Mouse (Mus musculus) neural tube, embryonic 14.5 days (tissue): Measurements from ENCODE around the gene Olfr1477. TPM values are rescaled to one million over a fixed set of nuclear protein-coding genes. Genes with fewer than 3 reads are reported as not detected.
"Not testable (repeated sequence)": the region's sequence is repeated elsewhere in the genome, so short reads cannot be mapped to it uniquely, and the experiment has no call there.

Source experiments
- ATAC-seq: fragments of 200-750 bp; cut with Nextera tagmentation; 2 replicates; pipeline ENCODE4 v1.8.0; 2017; ENCODE audit warnings: low read depth, mild to moderate bottlenecking, moderate TSS enrichment, moderate library complexity
- H3K27ac ChIP-seq: fragments of 300-500 bp; sonication (generic); 2 replicates; pipeline ENCODE4 v1.5.1; 2014; ENCODE audit warnings: low read depth, mild to moderate bottlenecking, control low read depth, low read length, moderate library complexity, mixed read lengths
- H3K27me3 ChIP-seq: fragments of 300-500 bp; sonication (generic); 2 replicates; pipeline ENCODE4 v1.6.1; 2014; ENCODE audit warnings: low read length; ENCODE audit not compliant: control insufficient read depth, insufficient read depth
- H3K36me3 ChIP-seq: fragments of 300-500 bp; sonication (generic); 2 replicates; pipeline ENCODE4 v1.6.1; 2014; ENCODE audit warnings: low read length, mixed read lengths; ENCODE audit not compliant: control insufficient read depth, insufficient read depth
- H3K4me1 ChIP-seq: fragments of 300-500 bp; sonication (generic); 2 replicates; pipeline ENCODE4 v1.6.1; 2014; ENCODE audit warnings: low read length; ENCODE audit not compliant: control insufficient read depth, insufficient read depth
- H3K4me2 ChIP-seq: fragments of 300-500 bp; sonication (generic); 2 replicates; pipeline ENCODE4 v1.6.1; 2014; ENCODE audit warnings: mild to moderate bottlenecking, low read depth, low read length, control low read depth
- H3K4me3 ChIP-seq: fragments of 300-500 bp; sonication (generic); 2 replicates; pipeline ENCODE4 v1.5.1; 2014; ENCODE audit warnings: low read depth, low read length, control low read depth, mixed read lengths
- H3K9ac ChIP-seq: fragments of 300-500 bp; sonication (generic); replicated peaks from 2 replicates; pipeline ENCODE4 v1.6.1; 2014; ENCODE audit warnings: low read depth, mild to moderate bottlenecking, control low read depth, low read length, mixed read lengths
- H3K9me3 ChIP-seq: fragments of 300-500 bp; sonication (generic); 2 replicates; pipeline ENCODE4 v1.6.1; 2016; ENCODE audit warnings: low read length; ENCODE audit not compliant: control insufficient read depth
- WGBS: fragments of 180-500 bp; shearing (Covaris S2); extraction: QIAGEN DNeasy Blood & Tissue Kit; methylation state at CpG from one replicate; pipeline ENCODE4 v1.1.7; 2014; 5-methylcytosine and 5-hydroxymethylcytosine counted together
- polyA plus RNA-seq: library from polyadenylated mRNA; unstranded; fragments of >200 nt; fragmentation: Nextera tagmentation; extraction: Ambion mirVana; gene quantifications from 2 replicates; pipeline ENCODE4 v1.2.1, GENCODE M21; 2014

The Olfr1477 gene
- polyA plus RNA-seq = not detected in 2 replicates

GRCm38 (mm10) chr19:13500246-13500645 lies at the start of gene Olfr1477:
Gene Olfr1477, plus strand, starts transcription at chr19:13500546.
- ATAC-seq = no peak
- Histone ChIP-seq H3K4me3 (no peak within 1 kb of the TSS), H3K4me2 (no peak within 1 kb of the TSS), H3K9me3 (no peaks in the 10 kb centered on the region), H3K4me1 (no peaks in the 10 kb centered on the region), H3K27me3 (no peaks in the 10 kb centered on the region), H3K27ac (no peak within 1 kb of the TSS), H3K36me3 (no peaks in the 10 kb centered on the region), H3K9ac (no peak within 1 kb of the TSS)
- WGBS = 68% methylated on average over 3 of the region's 3 CpGs

GRCm38 (mm10) chr19:13455986-13456385 lies 44.4 kb upstream of the Olfr1477 start, which contains the start of gene Olfr1472:
Gene Olfr1472, minus strand, starts transcription at chr19:13456086.
- H3K4me1 ChIP-seq = no peaks in the 10 kb centered on the region
- 80% methylated on average over 1 of the region's 1 CpGs for WGBS

GRCm38 (mm10) chr19:13469265-13469664 lies 31.1 kb upstream of the Olfr1477 start, which contains the start of gene Olfr1474:
Gene Olfr1474, plus strand, starts transcription at chr19:13469565.
- WGBS = 77% methylated on average over 4 of the region's 4 CpGs
- not testable (repeated sequence) for H3K9me3 ChIP-seq, H3K27ac ChIP-seq, ATAC-seq, H3K4me1 ChIP-seq, H3K4me2 ChIP-seq, H3K4me3 ChIP-seq, H3K9ac ChIP-seq, H3K27me3 ChIP-seq, H3K36me3 ChIP-seq

More at GRCm38 (mm10) chr19:13455986-13456385, 44.4 kb upstream of the Olfr1477 start, which contains the start of gene Olfr1472:
- Histone ChIP-seq H3K9me3 (no peaks in the 10 kb centered on the region), H3K4me2 (no peak within 1 kb of the TSS), H3K9ac (no peak within 1 kb of the TSS), H3K4me3 (no peak within 1 kb of the TSS), H3K27ac (no peak within 1 kb of the TSS), H3K36me3 (no peaks in the 10 kb centered on the region), H3K27me3 (no peaks in the 10 kb centered on the region)
- no peak for ATAC-seq

- H3K4me2 ChIP-seq = no peak within 1 kb of the TSS
- H3K4me3 ChIP-seq = no peak within 1 kb of the TSS
- H3K4me1 ChIP-seq = no peaks in the 10 kb centered on the region
- no peak within 1 kb of the TSS for H3K9ac ChIP-seq
- no peaks in the 10 kb centered on the region for H3K9me3 ChIP-seq
- ATAC-seq = no peak
- no peaks in the 10 kb centered on the region for H3K27me3 ChIP-seq
- H3K36me3 ChIP-seq = no peaks in the 10 kb centered on the region
- no peak within 1 kb of the TSS for H3K27ac ChIP-seq
Measured at GRCm38 (mm10) chr19:13480096-13480495, 20.2 kb upstream of the Olfr1477 start, which contains the start of gene Olfr1475. Gene Olfr1475, minus strand, starts transcription at chr19:13480196.

- Histone ChIP-seq H3K4me3 (no peak within 1 kb of the TSS), H3K27ac (no peak within 1 kb of the TSS), H3K4me2 (no peak within 1 kb of the TSS), H3K9me3 (no peaks in the 10 kb centered on the region), H3K4me1 (no peaks in the 10 kb centered on the region), H3K27me3 (no peaks in the 10 kb centered on the region), H3K36me3 (no peaks in the 10 kb centered on the region), H3K9ac (no peak within 1 kb of the TSS)
- 91% methylated on average over 2 of the region's 2 CpGs for WGBS
- no peak for ATAC-seq
Measured at GRCm38 (mm10) chr19:13527613-13528012, 27.3 kb downstream of the Olfr1477 start, which contains the start of gene Olfr1480. Gene Olfr1480, plus strand, starts transcription at chr19:13527913.

Other genes starting within 250 kb of the Olfr1477 start
- not detected in 2 replicates for gene Olfr1465, start 185.0 kb upstream of the Olfr1477 start, polyA plus RNA-seq
- gene Olfr1466, start 161.7 kb upstream of the Olfr1477 start, polyA plus RNA-seq = not detected in 2 replicates
- gene Olfr1467, start 138.3 kb upstream of the Olfr1477 start, polyA plus RNA-seq = not detected in 2 replicates
- not detected in 2 replicates for gene Olfr1469, start 92.7 kb upstream of the Olfr1477 start, polyA plus RNA-seq
- gene Olfr1471, start 57.1 kb upstream of the Olfr1477 start, polyA plus RNA-seq = not detected in 2 replicates
- not detected in 2 replicates for gene Olfr1472, start 44.5 kb upstream of the Olfr1477 start, polyA plus RNA-seq
- gene Olfr1474, start 31.0 kb upstream of the Olfr1477 start, polyA plus RNA-seq = not detected in 2 replicates
- not detected in 2 replicates for gene Olfr1475, start 20.4 kb upstream of the Olfr1477 start, polyA plus RNA-seq
- not detected in 2 replicates for gene Olfr1480, start 27.4 kb downstream of the Olfr1477 start, polyA plus RNA-seq
- not detected in 2 replicates for gene Olfr1484, start 83.0 kb downstream of the Olfr1477 start, polyA plus RNA-seq
- gene Olfr1487, start 116.8 kb downstream of the Olfr1477 start, polyA plus RNA-seq = not detected in 2 replicates
- not detected in 2 replicates for gene Olfr1489, start 131.1 kb downstream of the Olfr1477 start, polyA plus RNA-seq
- not detected in 2 replicates for gene Olfr1490, start 150.5 kb downstream of the Olfr1477 start, polyA plus RNA-seq
- gene Olfr1491, start 196.7 kb downstream of the Olfr1477 start, polyA plus RNA-seq = not detected in 2 replicates
- not detected in 2 replicates for gene Olfr1493-ps1, start 222.7 kb downstream of the Olfr1477 start, polyA plus RNA-seq
- not detected in 2 replicates for gene Olfr1494, start 239.2 kb downstream of the Olfr1477 start, polyA plus RNA-seq